Mouse (Mus musculus) hindbrain, embryonic 13.5 days (tissue): Measurements from ENCODE around the gene Apaf1. TPM values are rescaled to one million over a fixed set of nuclear protein-coding genes. Genes with fewer than 3 reads are reported as not detected.

Experiments
- ATAC-seq: fragments of 200-750 bp; cut with Nextera tagmentation; 2 replicates; pipeline ENCODE4 v1.8.0; 2017; ENCODE audit warnings: moderate TSS enrichment; ENCODE audit not compliant: low FRiP score
- H3K27ac ChIP-seq: fragments of 300-500 bp; sonication (generic); 2 replicates; pipeline ENCODE4 v1.5.1; 2015; ENCODE audit warnings: inconsistent platforms, mild to moderate bottlenecking, moderate library complexity
- H3K27me3 ChIP-seq: fragments of 300-500 bp; sonication (generic); 2 replicates; pipeline ENCODE4 v1.6.1; 2015; ENCODE audit warnings: mild to moderate bottlenecking, inconsistent platforms
- H3K36me3 ChIP-seq: fragments of 300-500 bp; sonication (generic); 2 replicates; pipeline ENCODE4 v1.6.1; 2015; ENCODE audit warnings: mild to moderate bottlenecking, inconsistent platforms
- H3K4me1 ChIP-seq: fragments of 300-500 bp; sonication (generic); replicated peaks from 2 replicates; pipeline ENCODE4 v1.6.1; 2015; ENCODE audit warnings: inconsistent platforms
- H3K4me2 ChIP-seq: fragments of 300-500 bp; sonication (generic); 2 replicates; pipeline ENCODE4 v1.6.1; 2015; ENCODE audit warnings: inconsistent platforms, mild to moderate bottlenecking, moderate library complexity
- H3K4me3 ChIP-seq: fragments of 300-500 bp; sonication (generic); 2 replicates; pipeline ENCODE4 v1.5.1; 2015; ENCODE audit warnings: mild to moderate bottlenecking, inconsistent platforms
- H3K9ac ChIP-seq: fragments of 300-500 bp; sonication (generic); 2 replicates; pipeline ENCODE4 v1.6.1; 2015; ENCODE audit warnings: mild to moderate bottlenecking, inconsistent platforms
- H3K9me3 ChIP-seq: fragments of 300-500 bp; sonication (generic); 2 replicates; pipeline ENCODE4 v1.6.1; 2016; ENCODE audit warnings: inconsistent platforms
- WGBS: fragments of 180-500 bp; shearing (Covaris S2); methylation state at CpG from one replicate; pipeline ENCODE4 v1.1.7; 2015; 5-methylcytosine and 5-hydroxymethylcytosine counted together
- polyA plus RNA-seq: library from polyadenylated mRNA; unstranded; fragments of >200 nt; fragmentation: Nextera tagmentation; extraction: Ambion mirVana; gene quantifications from 2 replicates; pipeline ENCODE4 v1.2.1, GENCODE M21; 2015

Apaf1 gene
- polyA plus RNA-seq, 1 experiment from 2014 or later: 17.8 TPM

GRCm38 (mm10) chr10:91071768-91072167, 10.8 kb downstream of the Apaf1 start:
- no peaks in the 10 kb centered on the region for H3K4me1 ChIP-seq
- ATAC-seq: no peak
- no peak overlapping the region for H3K27ac ChIP-seq
- H3K4me3 ChIP-seq: no peak overlapping the region
- H3K9ac ChIP-seq: no peak overlapping the region
- H3K27me3 ChIP-seq: no peaks in the 10 kb centered on the region
- no peaks in the 10 kb centered on the region for H3K9me3 ChIP-seq
- H3K4me2 ChIP-seq: no peak overlapping the region
- H3K36me3 ChIP-seq: peaks cover 39% of the 10 kb centered on the region
- 46% methylated on average over 1 of the region's 1 CpGs for WGBS

GRCm38 (mm10) chr10:91062355-91062754, 20.2 kb downstream of the Apaf1 start:
- Histone ChIP-seq H3K27ac (no peak overlapping the region), H3K4me3 (no peak overlapping the region), H3K4me1 (no peaks in the 10 kb centered on the region), H3K4me2 (no peak overlapping the region), H3K9me3 (peaks cover 2% of the 10 kb centered on the region; the same call in 1 of the 2 replicates), H3K9ac (no peak overlapping the region), H3K27me3 (no peaks in the 10 kb centered on the region), H3K36me3 (peaks cover 61% of the 10 kb centered on the region)
- WGBS: 91% methylated on average over 6 of the region's 6 CpGs
- no peak for ATAC-seq

- Histone ChIP-seq H3K4me3 (no peak overlapping the region), H3K27ac (no peak overlapping the region), H3K9ac (no peak overlapping the region), H3K36me3 (peaks cover 52% of the 10 kb centered on the region), H3K27me3 (no peaks in the 10 kb centered on the region), H3K9me3 (no peaks in the 10 kb centered on the region), H3K4me2 (no peak overlapping the region), H3K4me1 (no peaks in the 10 kb centered on the region)
- ATAC-seq: no peak
- WGBS: 31% methylated on average over 5 of the region's 5 CpGs
Observed at GRCm38 (mm10) chr10:91060742-91061141, 21.8 kb downstream of the Apaf1 start.

GRCm38 (mm10) chr10:91052734-91053133, 29.8 kb downstream of the Apaf1 start:
- Histone ChIP-seq H3K4me1 (no peaks in the 10 kb centered on the region), H3K27me3 (no peaks in the 10 kb centered on the region), H3K9me3 (no peaks in the 10 kb centered on the region), H3K36me3 (peaks cover 63% of the 10 kb centered on the region), H3K27ac (no peak overlapping the region), H3K4me3 (no peak overlapping the region), H3K9ac (no peak overlapping the region), H3K4me2 (no peak overlapping the region)
- no peak for ATAC-seq

GRCm38 (mm10) chr10:91051156-91051555, 31.4 kb downstream of the Apaf1 start:
- Histone ChIP-seq H3K9me3 (no peaks in the 10 kb centered on the region), H3K36me3 (peaks cover 66% of the 10 kb centered on the region), H3K4me3 (no peak overlapping the region), H3K27ac (no peak overlapping the region), H3K4me1 (no peaks in the 10 kb centered on the region), H3K27me3 (no peaks in the 10 kb centered on the region), H3K9ac (no peak overlapping the region), H3K4me2 (no peak overlapping the region)
- ATAC-seq: no peak
- WGBS: 94% methylated on average over 3 of the region's 3 CpGs

- no peak for ATAC-seq
- WGBS: 92% methylated on average over 4 of the region's 4 CpGs
- no peaks in the 10 kb centered on the region for H3K27me3 ChIP-seq
- H3K4me3 ChIP-seq: no peak overlapping the region
- no peaks in the 10 kb centered on the region for H3K9me3 ChIP-seq
- H3K27ac ChIP-seq: no peak overlapping the region
- no peaks in the 10 kb centered on the region for H3K4me1 ChIP-seq
- peaks cover 55% of the 10 kb centered on the region for H3K36me3 ChIP-seq
- H3K4me2 ChIP-seq: no peak overlapping the region
- no peak overlapping the region for H3K9ac ChIP-seq
Observed at GRCm38 (mm10) chr10:91049696-91050095, 32.9 kb downstream of the Apaf1 start.

GRCm38 (mm10) chr10:91033942-91034341, 48.6 kb downstream of the Apaf1 start:
- H3K4me1 ChIP-seq: no peaks in the 10 kb centered on the region; the same call in 1 of the 2 replicates
- WGBS: 26% methylated on average over 8 of the region's 8 CpGs

GRCm38 (mm10) chr10:91032399-91032798, 50.2 kb downstream of the Apaf1 start:
- H3K4me3 ChIP-seq: no peak overlapping the region
- no peaks in the 10 kb centered on the region for H3K27me3 ChIP-seq
- whole genome bisulfite sequencing: 15% methylated on average over 4 of the region's 4 CpGs
- H3K36me3 ChIP-seq: peaks cover 24% of the 10 kb centered on the region
- H3K4me2 ChIP-seq: no peak overlapping the region
- H3K9me3 ChIP-seq: no peaks in the 10 kb centered on the region
- no peak overlapping the region for H3K27ac ChIP-seq
- H3K9ac ChIP-seq: no peak overlapping the region
- ATAC-seq: peak; percentile 74
- H3K4me1 ChIP-seq: no peaks in the 10 kb centered on the region; the same call in 1 of the 2 replicates

More at GRCm38 (mm10) chr10:91033942-91034341, 48.6 kb downstream of the Apaf1 start:
- Histone ChIP-seq H3K4me3 (no peak overlapping the region), H3K27me3 (no peaks in the 10 kb centered on the region), H3K27ac (no peak overlapping the region), H3K36me3 (peaks cover 31% of the 10 kb centered on the region), H3K9me3 (no peaks in the 10 kb centered on the region), H3K9ac (no peak overlapping the region), H3K4me2 (no peak overlapping the region)
- ATAC-seq: peak; percentile 68

- H3K4me1 ChIP-seq: no peaks in the 10 kb centered on the region; the same call in 1 of the 2 replicates
- H3K36me3 ChIP-seq: peaks cover 14% of the 10 kb centered on the region; the same call in 1 of the 2 replicates
- no peaks in the 10 kb centered on the region for H3K27me3 ChIP-seq
- no peak overlapping the region for H3K27ac ChIP-seq
- H3K4me3 ChIP-seq: no peak overlapping the region
- H3K9me3 ChIP-seq: no peaks in the 10 kb centered on the region
- no peak for ATAC-seq
- no peak overlapping the region for H3K9ac ChIP-seq
- WGBS: 89% methylated on average over 9 of the region's 9 CpGs
- no peak overlapping the region for H3K4me2 ChIP-seq
Observed at GRCm38 (mm10) chr10:91031176-91031575, 51.4 kb downstream of the Apaf1 start.

- no peak overlapping the region for H3K4me2 ChIP-seq
- H3K4me1 ChIP-seq: no peaks in the 10 kb centered on the region; the same call in 1 of the 2 replicates
- H3K36me3 ChIP-seq: peaks cover 13% of the 10 kb centered on the region; the same call in 1 of the 2 replicates
- no peak for ATAC-seq
- no peak overlapping the region for H3K9ac ChIP-seq
- no peaks in the 10 kb centered on the region for H3K27me3 ChIP-seq
- no peak overlapping the region for H3K4me3 ChIP-seq
- H3K27ac ChIP-seq: no peak overlapping the region
- H3K9me3 ChIP-seq: no peaks in the 10 kb centered on the region
Observed at GRCm38 (mm10) chr10:91029002-91029539, 53.5 kb downstream of the Apaf1 start.

GRCm38 (mm10) chr10:91027964-91028363, 54.6 kb downstream of the Apaf1 start:
- H3K27ac ChIP-seq: no peak overlapping the region
- 81% methylated on average over 5 of the region's 5 CpGs for WGBS
- H3K36me3 ChIP-seq: peaks cover 13% of the 10 kb centered on the region; the same call in 1 of the 2 replicates
- H3K9me3 ChIP-seq: no peaks in the 10 kb centered on the region
- H3K4me1 ChIP-seq: no peaks in the 10 kb centered on the region
- H3K4me3 ChIP-seq: no peak overlapping the region
- no peak overlapping the region for H3K4me2 ChIP-seq
- no peak for ATAC-seq
- H3K9ac ChIP-seq: no peak overlapping the region
- H3K27me3 ChIP-seq: no peaks in the 10 kb centered on the region

- no peak overlapping the region for H3K27ac ChIP-seq
- no peaks in the 10 kb centered on the region for H3K4me1 ChIP-seq
- no peak overlapping the region for H3K4me3 ChIP-seq
- H3K27me3 ChIP-seq: no peaks in the 10 kb centered on the region
- no peak for ATAC-seq
- no peak overlapping the region for H3K9ac ChIP-seq
- no peak overlapping the region for H3K4me2 ChIP-seq
- no peaks in the 10 kb centered on the region for H3K9me3 ChIP-seq
- peaks cover 13% of the 10 kb centered on the region; the same call in 1 of the 2 replicates for H3K36me3 ChIP-seq
- WGBS: 93% methylated on average over 4 of the region's 4 CpGs
Observed at GRCm38 (mm10) chr10:91027468-91027867, 55.1 kb downstream of the Apaf1 start.

- no peak overlapping the region for H3K9ac ChIP-seq
- no peaks in the 10 kb centered on the region for H3K9me3 ChIP-seq
- peaks cover 24% of the 10 kb centered on the region for H3K36me3 ChIP-seq
- no peak overlapping the region for H3K4me2 ChIP-seq
- ATAC-seq: no peak
- no peaks in the 10 kb centered on the region for H3K4me1 ChIP-seq
- H3K27me3 ChIP-seq: no peaks in the 10 kb centered on the region
- no peak overlapping the region for H3K27ac ChIP-seq
- WGBS: 95% methylated on average over 12 of the region's 12 CpGs
- no peak overlapping the region for H3K4me3 ChIP-seq
Observed at GRCm38 (mm10) chr10:91005858-91006538, 76.6 kb downstream of the Apaf1 start.
